Mouse (Mus musculus) CH12.LX (cell line): ENCODE measurements around the gene Nhp2. TPM values are rescaled to one million over a fixed set of nuclear protein-coding genes. Genes with fewer than 3 reads are reported as not detected.

Experiments used
- DNase-seq: peaks from one replicate; pipeline ENCODE4 v3.0.0-alpha.2; 2013; ENCODE audit errors: extremely low read depth
- H3K27ac ChIP-seq: 2 replicates; pipeline ENCODE4 v1.5.1; 2012; ENCODE audit warnings: low read depth, mild to moderate bottlenecking, control low read depth, moderate library complexity; ENCODE audit not compliant: insufficient read depth
- H3K27me3 ChIP-seq: replicated peaks from 2 replicates; pipeline ENCODE3; 2012; ENCODE audit warnings: inconsistent platforms
- H3K36me3 ChIP-seq, 2 experiments: replicated peaks in 1 of 2; 2 replicates each; pipeline versions ENCODE3 to v1.6.1; 2012; ENCODE audit warnings: inconsistent platforms in 1 of 2, low read length in 1 of 2, mild to moderate bottlenecking in 1 of 2, mixed read lengths in 1 of 2, moderate library complexity in 1 of 2; ENCODE audit not compliant: control insufficient read depth in 1 of 2, insufficient read depth in 1 of 2
- H3K4me1 ChIP-seq, 2 experiments: 2 replicates each; pipeline ENCODE4 v1.6.1; 2012; ENCODE audit warnings: inconsistent platforms in 1 of 2, moderate library complexity in 1 of 2; ENCODE audit not compliant: insufficient read depth in 2 of 2, control insufficient read depth in 1 of 2
- H3K4me2 ChIP-seq: 2 replicates; pipeline ENCODE4 v1.6.1; 2012; ENCODE audit warnings: low read depth, mild to moderate bottlenecking, control low read depth; ENCODE audit not compliant: poor library complexity, insufficient read depth, severe bottlenecking
- H3K4me3 ChIP-seq, 3 experiments: fragments of 150-350 bp in 1 of 3; sonication (generic) in 1 of 3; replicated peaks in 1 of 3; 2 replicates each; pipeline versions ENCODE3 to v1.5.1; 2011 to 2012; ENCODE audit warnings: low read depth in 2 of 3, low read length in 2 of 3, mild to moderate bottlenecking in 2 of 3, moderate library complexity in 2 of 3, control low read depth in 1 of 3, improper control_type of control experiment in 1 of 3, inconsistent platforms in 1 of 3, mixed read lengths in 1 of 3; ENCODE audit not compliant: poor library complexity in 1 of 3
- H3K79me2 ChIP-seq: replicated peaks from 2 replicates; pipeline ENCODE4 v1.6.1; 2012; ENCODE audit warnings: mild to moderate bottlenecking, moderate library complexity; ENCODE audit not compliant: control insufficient read depth, poor library complexity, insufficient read depth, severe bottlenecking; ENCODE audit errors: extremely low read depth
- H3K9ac ChIP-seq: 2 replicates; pipeline ENCODE4 v1.6.1; 2012; ENCODE audit warnings: low read depth, mild to moderate bottlenecking, control low read depth, moderate library complexity; ENCODE audit not compliant: insufficient read depth
- H3K9me3 ChIP-seq: replicated peaks from 2 replicates; pipeline ENCODE3; 2012; ENCODE audit warnings: low read length, inconsistent platforms, mixed read lengths
- CHD1 ChIP-seq: IDR thresholded peaks from 2 replicates; pipeline ENCODE4 v1.6.1; 2012; ENCODE audit warnings: low read depth, low read length, improper control_type of control experiment, inconsistent platforms
- CHD2 ChIP-seq: IDR thresholded peaks from 2 replicates; pipeline ENCODE4 v1.6.1; 2011; ENCODE audit warnings: low read length, improper control_type of control experiment
- CTCF ChIP-seq, 2 experiments: IDR thresholded peaks in 1 of 2; conservative IDR thresholded peaks in 1 of 2; 2 replicates each; pipeline ENCODE4 v1.5.1; 2011 to 2012; ENCODE audit warnings: low read depth in 2 of 2, low read length in 2 of 2, improper control_type of control experiment in 1 of 2, inconsistent platforms in 1 of 2, mild to moderate bottlenecking in 1 of 2, moderate library complexity in 1 of 2
- ELF1 ChIP-seq: IDR thresholded peaks from 2 replicates; pipeline ENCODE4 v1.6.1; 2014; ENCODE audit warnings: low read depth, mild to moderate bottlenecking, inconsistent platforms, low read length, improper control_type of control experiment
- ETS1 ChIP-seq: conservative IDR thresholded peaks from 2 replicates; pipeline ENCODE4 v1.6.1; 2012; ENCODE audit warnings: low read depth, mild to moderate bottlenecking, inconsistent platforms, low read length, improper control_type of control experiment, moderate library complexity
- GABPA ChIP-seq: IDR thresholded peaks from 2 replicates; pipeline ENCODE4 v1.6.1; 2012; ENCODE audit warnings: low read depth, low read length, improper control_type of control experiment, inconsistent platforms; ENCODE audit not compliant: insufficient replicate concordance
- HCFC1 ChIP-seq: IDR thresholded peaks from 2 replicates; pipeline ENCODE4 v1.6.1; 2012; ENCODE audit warnings: low read depth, mild to moderate bottlenecking, inconsistent platforms, low read length, improper control_type of control experiment
- KAT2A ChIP-seq: IDR thresholded peaks from 2 replicates; pipeline ENCODE4 v1.6.1; 2012; ENCODE audit warnings: low read length, improper control_type of control experiment, inconsistent platforms; ENCODE audit not compliant: insufficient replicate concordance
- MAFK ChIP-seq: IDR thresholded peaks from 2 replicates; pipeline ENCODE4 v1.6.1; 2011; ENCODE audit warnings: low read length, improper control_type of control experiment; ENCODE audit not compliant: insufficient replicate concordance
- MAZ ChIP-seq: IDR thresholded peaks from 2 replicates; pipeline ENCODE4 v1.6.1; 2012; ENCODE audit warnings: low read depth, mild to moderate bottlenecking, inconsistent platforms, low read length, improper control_type of control experiment, moderate library complexity
- MYC ChIP-seq: IDR thresholded peaks from 2 replicates; pipeline ENCODE4 v1.6.1; 2011; ENCODE audit warnings: low read depth, mild to moderate bottlenecking, improper control_type of control experiment, low read length
- POLR2A ChIP-seq: IDR thresholded peaks from 2 replicates; pipeline ENCODE4 v1.6.1; 2011; ENCODE audit warnings: low read depth, mild to moderate bottlenecking, improper control_type of control experiment, low read length
- POLR2AphosphoS2 ChIP-seq: IDR thresholded peaks from 2 replicates; pipeline ENCODE4 v1.6.1; 2011; ENCODE audit warnings: low read depth, low read length, improper control_type of control experiment
- RCOR1 ChIP-seq: conservative IDR thresholded peaks from 2 replicates; pipeline ENCODE4 v1.6.1; 2012; ENCODE audit warnings: low read depth, mild to moderate bottlenecking, inconsistent platforms, low read length, improper control_type of control experiment
- SIN3A ChIP-seq: IDR thresholded peaks from 2 replicates; pipeline ENCODE4 v1.6.1; 2012; ENCODE audit warnings: low read length, improper control_type of control experiment, inconsistent platforms
- SMC3 ChIP-seq: IDR thresholded peaks from 2 replicates; pipeline ENCODE4 v1.6.1; 2011; ENCODE audit warnings: low read depth, low read length, improper control_type of control experiment
- TBP ChIP-seq: conservative IDR thresholded peaks from 2 replicates; pipeline ENCODE4 v1.6.1; 2011; ENCODE audit warnings: low read depth, low read length, improper control_type of control experiment
- UBTF ChIP-seq: IDR thresholded peaks from 2 replicates; pipeline ENCODE4 v1.6.1; 2012; ENCODE audit warnings: low read depth, mild to moderate bottlenecking, inconsistent platforms, low read length, improper control_type of control experiment, moderate library complexity
- USF1 ChIP-seq: IDR thresholded peaks from 2 replicates; pipeline ENCODE4 v1.6.1; 2014; ENCODE audit warnings: low read depth, mild to moderate bottlenecking, inconsistent platforms, low read length, improper control_type of control experiment
- USF2 ChIP-seq: conservative IDR thresholded peaks from 2 replicates; pipeline ENCODE4 v1.6.1; 2011; ENCODE audit warnings: low read depth, low read length, improper control_type of control experiment
- ZNF384 ChIP-seq: IDR thresholded peaks from 2 replicates; pipeline ENCODE4 v1.6.1; 2012; ENCODE audit warnings: low read depth, low read length, improper control_type of control experiment, inconsistent platforms
- dilution Hi-C: fragments of 300-500 bp; cut with MboI; formaldehyde crosslinking; loops from 2 replicates; pipeline ENCODE4 v1.14.3; 2020; ENCODE audit warnings: low sequenced_read_pairs; ENCODE audit not compliant: extremely low pct_unique_long_range_greater_than_20kb, extremely low pct_ligation_motif_present
- in situ Hi-C: fragments of 300-500 bp; cut with MboI; formaldehyde crosslinking; loops from 3 replicates; pipeline ENCODE4 v1.14.3; 2019; ENCODE audit warnings: low sequenced_read_pairs, low pct_ligation_motif_present, low pct_unique_long_range_greater_than_20kb, mixed read lengths
- polyA plus RNA-seq: library from polyadenylated mRNA; unstranded; fragments of >175 nt; gene quantifications from 2 replicates; pipeline ENCODE4 v1.2.1, GENCODE M21; 2012; ENCODE audit warnings: low read depth; ENCODE audit not compliant: insufficient read length
- total RNA-seq, 2 experiments: library from RNA; depleted of rRNA; stranded (reverse); fragments of 300-350 nt in 1 of 2; fragments of >200 nt in 1 of 2; gene quantifications; 2 replicates each; pipeline ENCODE4 v1.2.3; 2012 to 2014

The Nhp2 gene
- total and polyA plus RNA-seq, 3 experiments = 489 to 847 (median 722) TPM

GRCm38 (mm10) chr11:51627425-51627824, 7.9 kb downstream of the Nhp2 start:
- no peaks in the 10 kb centered on the region for H3K9me3 ChIP-seq
- H3K4me2 ChIP-seq = no peak overlapping the region
- no peak for TF ChIP-seq CHD1
- TF ChIP-seq SMC3 = no peak
- TF ChIP-seq ELF1 = no peak
- no peak for TF ChIP-seq MYC
- TF ChIP-seq CTCF (conservative IDR thresholded peaks at IDR 0.05 in 1 of 2, IDR thresholded peaks at IDR 0.05 in 1 of 2; ENCODE audit: low read depth in 2 of 2, low read length in 2 of 2) = no peak
- TF ChIP-seq USF2 = no peak
- peaks cover 0 to 49% of the 10 kb centered on the region in 2 experiments; a peak in 3 of 4 replicates for H3K4me1 ChIP-seq
- dilution Hi-C loops = no loop called here
- no peaks in the 10 kb centered on the region for H3K27me3 ChIP-seq
- H3K9ac ChIP-seq = no peak overlapping the region
- peaks cover 69 to 96% of the 10 kb centered on the region in 2 experiments for H3K36me3 ChIP-seq
- H3K27ac ChIP-seq = no peak overlapping the region
- in situ Hi-C loops = no loop called here
- H3K4me3 ChIP-seq = no peak overlapping the region
- DNase-seq = no peak
- 0 out of 2 replicates have a peak, but pooled peaks cover under 1% of the 10 kb centered on the region for H3K79me2 ChIP-seq

- TF ChIP-seq USF1 = no peak
- no peak for TF ChIP-seq UBTF
- TF ChIP-seq GABPA = no peak
- TF ChIP-seq CHD2 = no peak
- no peak for TF ChIP-seq MAFK
- TF ChIP-seq, all 38 proteins: peak for 0
- Histone ChIP-seq H3K4me2 (no peak overlapping the region), H3K9me3 (no peaks in the 10 kb centered on the region), H3K36me3 (peaks cover 64 to 94% of the 10 kb centered on the region in 2 experiments), H3K9ac (no peak overlapping the region), H3K4me3 (no peak overlapping the region), H3K4me1 (peaks cover 0 to 48% of the 10 kb centered on the region in 2 experiments; a peak in 3 of 4 replicates), H3K27ac (no peak overlapping the region), H3K79me2 (no peaks in the 10 kb centered on the region), H3K27me3 (no peaks in the 10 kb centered on the region)
- dilution Hi-C loops = no loop called here
- no peak for DNase-seq
- in situ Hi-C loops = no loop called here
These were observed 8.4 kb downstream of the Nhp2 start for GRCm38 (mm10) chr11:51627907-51628306.

DNA sequence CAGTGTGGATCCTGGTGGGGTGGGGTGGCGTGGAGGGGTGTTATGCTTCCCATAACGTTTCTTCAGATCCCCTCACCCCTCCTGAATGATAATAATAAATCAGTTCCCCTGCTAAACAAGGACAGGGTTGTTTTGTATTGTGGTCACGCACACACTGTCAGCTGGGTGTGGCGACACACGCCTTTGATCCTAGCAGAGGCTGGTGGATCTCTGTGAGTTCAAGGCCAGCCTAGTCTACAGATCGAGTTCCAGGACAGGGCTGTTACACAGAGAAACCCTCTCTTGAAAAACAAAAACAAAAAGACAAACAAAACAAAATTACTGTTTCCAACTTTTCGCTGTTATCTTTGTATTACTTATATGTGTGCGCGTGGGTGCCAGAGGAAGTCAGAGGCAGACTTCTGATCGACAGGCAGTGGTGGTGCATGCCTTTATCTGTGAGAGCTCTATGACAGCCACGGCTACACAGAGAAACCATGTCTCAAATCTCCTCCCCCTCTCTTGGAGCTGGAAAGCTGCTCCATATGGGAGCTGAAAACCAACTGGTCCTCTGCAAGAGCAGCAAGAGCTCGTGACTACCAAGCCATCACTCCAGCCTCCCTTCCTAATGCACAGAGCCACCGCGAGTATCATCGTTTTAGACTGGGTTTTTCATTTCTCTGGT, 10.2 kb downstream of the Nhp2 start:
- dilution Hi-C loops (no loop called here), in situ Hi-C loops (no loop called here)
- Histone ChIP-seq H3K4me2 (no peak overlapping the region), H3K27ac (no peak overlapping the region), H3K9me3 (no peaks in the 10 kb centered on the region), H3K9ac (no peak overlapping the region), H3K27me3 (no peaks in the 10 kb centered on the region), H3K4me1 (peaks cover 3 to 45% of the 10 kb centered on the region in 2 experiments; a peak in 2 of 4 replicates), H3K36me3 (peaks cover 46 to 88% of the 10 kb centered on the region in 2 experiments), H3K79me2 (peaks cover 3% of the 10 kb centered on the region; the same call in 1 of the 2 replicates), H3K4me3 (no peak overlapping the region)
- TF ChIP-seq RCOR1 (no peak), POLR2AphosphoS2 (no peak), KAT2A (no peak), GABPA (no peak), MYC (no peak), TBP (no peak), SIN3A (no peak), POLR2A (no peak), CHD2 (no peak), SMC3 (no peak), MAZ (no peak), ZNF384 (no peak), HCFC1 (no peak), CHD1 (no peak), USF1 (no peak), ETS1 (no peak)
- no peak for DNase-seq
